Mouse (Mus musculus): ENCODE measurements around the gene Hcar1. TPM values are rescaled to one million over a fixed set of nuclear protein-coding genes. Genes with fewer than 3 reads are reported as not detected.

Hcar1 gene
- total and polyA plus RNA-seq, 3 experiments: not detected

- Histone ChIP-seq H3K9me3 (replicated peaks; ENCODE audit: insufficient read depth, low read length) (no peaks in the 10 kb centered on the region), H3K4me3 (ENCODE audit: control insufficient read depth in 1 of 2, insufficient read depth in 1 of 2, low read depth in 2 of 2, low read length in 2 of 2) (no peak overlapping the region)
Measured at GRCm38 (mm10) chr5:123890312-123890711, 10.5 kb upstream of the Hcar1 start.

GRCm38 (mm10) chr5:123886365-123886764 lies 6.5 kb upstream of the Hcar1 start:
- H3K9ac ChIP-seq (ENCODE audit: control insufficient read depth, low read depth, low read length, poor library complexity, severe bottlenecking): no peak overlapping the region
- no peak for TF ChIP-seq POLR2AphosphoS2 (IDR thresholded peaks at IDR 0.05; ENCODE audit: low read length)
- peak; percentile 62; the same call in 1 of the 2 replicates for TF ChIP-seq ZNF384 (IDR thresholded peaks at IDR 0.05; ENCODE audit: low read depth, low read length)
- H3K27me3 ChIP-seq (ENCODE audit: control insufficient read depth in 1 of 2, insufficient read depth in 2 of 2, low read length in 2 of 2): no peaks in the 10 kb centered on the region; a peak in 1 of 4 replicates
- H3K79me2 ChIP-seq (ENCODE audit: control insufficient read depth, insufficient read depth, low read length, poor library complexity): no peaks in the 10 kb centered on the region
- peaks cover 4 to 9% of the 10 kb centered on the region in 2 experiments for H3K4me1 ChIP-seq (ENCODE audit: control insufficient read depth in 1 of 2, insufficient read depth in 2 of 2, low read length in 2 of 2)
- no peak for DNase-seq (ENCODE audit: low read depth, low spot score)
- no peak overlapping the region for H3K4me3 ChIP-seq (ENCODE audit: control insufficient read depth in 1 of 2, insufficient read depth in 1 of 2, low read depth in 2 of 2, low read length in 2 of 2)
- no peaks in the 10 kb centered on the region for H3K9me3 ChIP-seq (replicated peaks; ENCODE audit: insufficient read depth, low read length)
- H3K27ac ChIP-seq (ENCODE audit: control insufficient read depth, low read depth, low read length): no peak overlapping the region
- no peaks in the 10 kb centered on the region; a peak in 1 of 4 replicates for H3K36me3 ChIP-seq (ENCODE audit: control insufficient read depth in 1 of 2, insufficient read depth in 2 of 2, low read length in 2 of 2)

More at GRCm38 (mm10) chr5:123890312-123890711, 10.5 kb upstream of the Hcar1 start:
- Histone ChIP-seq H3K9ac (ENCODE audit: control insufficient read depth, low read depth, low read length, poor library complexity, severe bottlenecking) (no peak overlapping the region), H3K27ac (ENCODE audit: control insufficient read depth, low read depth, low read length) (no peak overlapping the region), H3K36me3 (ENCODE audit: control insufficient read depth in 1 of 2, insufficient read depth in 2 of 2, low read length in 2 of 2) (no peaks in the 10 kb centered on the region; a peak in 1 of 4 replicates), H3K27me3 (ENCODE audit: control insufficient read depth in 1 of 2, insufficient read depth in 2 of 2, low read length in 2 of 2) (no peaks in the 10 kb centered on the region), H3K4me1 (ENCODE audit: control insufficient read depth in 1 of 2, insufficient read depth in 2 of 2, low read length in 2 of 2) (peaks cover 0 to 2% of the 10 kb centered on the region in 2 experiments; a peak in 1 of 4 replicates), H3K79me2 (ENCODE audit: control insufficient read depth, insufficient read depth, low read length, poor library complexity) (no peaks in the 10 kb centered on the region)
- TF ChIP-seq MAZ (IDR thresholded peaks at IDR 0.05; ENCODE audit: low read depth, low read length) (no peak), TBP (IDR thresholded peaks at IDR 0.05; ENCODE audit: low read depth, low read length) (peak; percentile 67), MXI1 (IDR thresholded peaks at IDR 0.05; ENCODE audit: low read depth, low read length) (no peak), ETS1 (IDR thresholded peaks at IDR 0.05; ENCODE audit: low read depth, low read length) (no peak), BHLHE40 (IDR thresholded peaks at IDR 0.05; ENCODE audit: borderline replicate concordance, low read depth, low read length) (no peak), E2F4 (IDR thresholded peaks at IDR 0.05; ENCODE audit: borderline replicate concordance, low read depth, low read length) (no peak)
- DNase-seq (ENCODE audit: low read depth, low spot score): no peak

- Histone ChIP-seq H3K9ac (ENCODE audit: control insufficient read depth, low read depth, low read length, poor library complexity, severe bottlenecking) (peak overlapping the region; percentile 74), H3K4me3 (ENCODE audit: control insufficient read depth in 1 of 2, insufficient read depth in 1 of 2, low read depth in 2 of 2, low read length in 2 of 2) (peak overlapping the region; percentile 61 to 86), H3K27me3 (ENCODE audit: control insufficient read depth in 1 of 2, insufficient read depth in 2 of 2, low read length in 2 of 2) (no peaks in the 10 kb centered on the region; a peak in 1 of 4 replicates), H3K9me3 (replicated peaks; ENCODE audit: insufficient read depth, low read length) (no peaks in the 10 kb centered on the region), H3K36me3 (ENCODE audit: control insufficient read depth in 1 of 2, insufficient read depth in 2 of 2, low read length in 2 of 2) (no peaks in the 10 kb centered on the region), H3K4me1 (ENCODE audit: control insufficient read depth in 1 of 2, insufficient read depth in 2 of 2, low read length in 2 of 2) (peaks cover 4 to 8% of the 10 kb centered on the region in 2 experiments), H3K27ac (ENCODE audit: control insufficient read depth, low read depth, low read length) (peak overlapping the region; percentile 70), H3K79me2 (ENCODE audit: control insufficient read depth, insufficient read depth, low read length, poor library complexity) (no peaks in the 10 kb centered on the region)
- peak; percentile 88 for DNase-seq (ENCODE audit: low read depth, low spot score)
- no peak for TF ChIP-seq CHD2 (IDR thresholded peaks at IDR 0.05; ENCODE audit: low read length)
- TF ChIP-seq MAZ (IDR thresholded peaks at IDR 0.05; ENCODE audit: low read depth, low read length): no peak
- no peak for TF ChIP-seq NRF1 (IDR thresholded peaks at IDR 0.05; ENCODE audit: insufficient read depth, low read depth, low read length, poor library complexity, severe bottlenecking)
- peak; percentile 73; the same call in 1 of the 2 replicates for TF ChIP-seq MXI1 (IDR thresholded peaks at IDR 0.05; ENCODE audit: low read depth, low read length)
- TF ChIP-seq MYB (IDR thresholded peaks at IDR 0.05; ENCODE audit: low read depth, low read length): no peak
- 0 out of 2 replicates have a peak, but pooled peaks have one; percentile 45 for TF ChIP-seq USF1 (IDR thresholded peaks at IDR 0.05; ENCODE audit: low read depth, low read length)
- TF ChIP-seq MAX (IDR thresholded peaks at IDR 0.05; ENCODE audit: low read length): peak; percentile 22; the same call in 1 of the 2 replicates
- no peak for TF ChIP-seq CTCF (IDR thresholded peaks at IDR 0.05 in 2 of 3, conservative IDR thresholded peaks at IDR 0.05 in 1 of 3; ENCODE audit: control insufficient read depth in 1 of 3, insufficient read depth in 1 of 3, low read depth in 2 of 3, low read length in 3 of 3, poor library complexity in 1 of 3, severe bottlenecking in 1 of 3)
- TF ChIP-seq TAL1 (IDR thresholded peaks at IDR 0.05; ENCODE audit: low read length): no peak
- TF ChIP-seq NELFE (IDR thresholded peaks at IDR 0.05; ENCODE audit: low read depth, low read length): peak; percentile 27; the same call in 1 of the 2 replicates
- peak; percentile 72 for TF ChIP-seq TBP (IDR thresholded peaks at IDR 0.05; ENCODE audit: low read depth, low read length)
- peak; percentile 78 for TF ChIP-seq GATA1 (IDR thresholded peaks at IDR 0.05; ENCODE audit: low read depth, low read length)
- no peak for TF ChIP-seq CHD1 (IDR thresholded peaks at IDR 0.05; ENCODE audit: low read depth, low read length)
- TF ChIP-seq BHLHE40 (IDR thresholded peaks at IDR 0.05; ENCODE audit: borderline replicate concordance, low read depth, low read length): peak; percentile 97
- peak; percentile 78; the same call in 1 of the 2 replicates for TF ChIP-seq MYC (IDR thresholded peaks at IDR 0.05; ENCODE audit: low read depth, low read length)
- TF ChIP-seq EP300 (IDR thresholded peaks at IDR 0.05; ENCODE audit: low read depth in 1 of 2, low read length in 2 of 2): peak; percentile 46 to 59; a peak in 3 of 4 replicates
- TF ChIP-seq TCF12 (IDR thresholded peaks at IDR 0.05; ENCODE audit: low read depth, low read length): no peak; the same call in 1 of the 2 replicates
- TF ChIP-seq HCFC1 (IDR thresholded peaks at IDR 0.05; ENCODE audit: low read depth, low read length): no peak
- no peak for TF ChIP-seq E2F4 (IDR thresholded peaks at IDR 0.05; ENCODE audit: borderline replicate concordance, low read depth, low read length)
- peak; percentile 65; the same call in 1 of the 2 replicates for TF ChIP-seq POLR2AphosphoS2 (IDR thresholded peaks at IDR 0.05; ENCODE audit: low read length)
- TF ChIP-seq ETS1 (IDR thresholded peaks at IDR 0.05; ENCODE audit: low read depth, low read length): peak; percentile 64; the same call in 1 of the 2 replicates
- TF ChIP-seq SMC3 (IDR thresholded peaks at IDR 0.05; ENCODE audit: low read depth, low read length): no peak
- TF ChIP-seq ZMIZ1 (IDR thresholded peaks at IDR 0.05; ENCODE audit: low read depth, low read length): no peak; the same call in 1 of the 2 replicates
Measured at GRCm38 (mm10) chr5:123884332-123884731, 4.5 kb upstream of the Hcar1 start.

All from MEL (cell line).